Mouse (Mus musculus): ENCODE results near the gene Slc38a10. TPM values are rescaled to one million over a fixed set of nuclear protein-coding genes. Genes with fewer than 3 reads are reported as not detected.

Gene Slc38a10
- polyA plus RNA-seq, 1 experiment: 90.4 TPM

GRCm38 (mm10) chr11:120173213-120173612, 22.1 kb upstream of the Slc38a10 start:
- peaks cover 8% of the 10 kb centered on the region for H3K4me1 ChIP-seq (ENCODE audit: control insufficient read depth, insufficient read depth, low read length)
- no peak overlapping the region for H3K27ac ChIP-seq (ENCODE audit: control insufficient read depth, insufficient read depth, low read depth, low read length)
- no peaks in the 10 kb centered on the region for H3K36me3 ChIP-seq (ENCODE audit: control insufficient read depth, insufficient read depth, low read length)
- H3K4me3 ChIP-seq (ENCODE audit: control insufficient read depth, low read depth, low read length): no peak overlapping the region
- no peaks in the 10 kb centered on the region for H3K27me3 ChIP-seq (ENCODE audit: control insufficient read depth, insufficient read depth, low read length)
- TF ChIP-seq POLR2A (IDR thresholded peaks at IDR 0.05; ENCODE audit: control insufficient read depth, low read depth, low read length): no peak
- TF ChIP-seq CTCF (IDR thresholded peaks at IDR 0.05; ENCODE audit: control insufficient read depth, insufficient read depth, insufficient replicate concordance, low read depth, low read length): no peak

DNA sequence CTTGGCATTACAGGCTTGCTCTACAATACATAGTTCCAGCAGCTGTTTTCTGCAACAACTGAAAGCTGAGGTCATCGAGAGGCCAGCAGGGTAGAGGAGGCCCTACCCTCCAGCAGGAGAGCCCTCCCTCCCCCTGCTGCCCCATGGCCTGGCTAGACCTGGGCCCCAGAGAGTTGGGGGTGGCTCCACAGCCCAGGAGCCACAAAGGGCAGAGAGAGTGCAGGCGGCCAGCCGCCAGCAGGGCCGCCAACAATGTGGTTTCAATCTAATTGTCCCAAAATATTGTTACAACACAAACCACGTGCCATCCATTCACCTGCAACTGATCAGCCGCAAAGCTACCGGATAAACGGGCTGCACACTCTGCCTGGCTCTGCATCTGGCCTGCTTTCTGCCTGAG, 20.0 kb upstream of the Slc38a10 start:
- Histone ChIP-seq H3K4me1 (ENCODE audit: control insufficient read depth, insufficient read depth, low read length) (peaks cover 8% of the 10 kb centered on the region), H3K4me3 (ENCODE audit: control insufficient read depth, low read depth, low read length) (no peak overlapping the region), H3K36me3 (ENCODE audit: control insufficient read depth, insufficient read depth, low read length) (no peaks in the 10 kb centered on the region), H3K27ac (ENCODE audit: control insufficient read depth, insufficient read depth, low read depth, low read length) (no peak overlapping the region), H3K27me3 (ENCODE audit: control insufficient read depth, insufficient read depth, low read length) (no peaks in the 10 kb centered on the region)
- TF ChIP-seq POLR2A (IDR thresholded peaks at IDR 0.05; ENCODE audit: control insufficient read depth, low read depth, low read length): no peak
- TF ChIP-seq CTCF (IDR thresholded peaks at IDR 0.05; ENCODE audit: control insufficient read depth, insufficient read depth, insufficient replicate concordance, low read depth, low read length): no peak

GRCm38 (mm10) chr11:120169208-120169992, 18.3 kb upstream of the Slc38a10 start:
- no peaks in the 10 kb centered on the region for H3K27me3 ChIP-seq (ENCODE audit: control insufficient read depth, insufficient read depth, low read length)
- TF ChIP-seq POLR2A (IDR thresholded peaks at IDR 0.05; ENCODE audit: control insufficient read depth, low read depth, low read length): no peak
- peak; percentile 74; the same call in 1 of the 2 replicates for TF ChIP-seq CTCF (IDR thresholded peaks at IDR 0.05; ENCODE audit: control insufficient read depth, insufficient read depth, insufficient replicate concordance, low read depth, low read length)
- H3K27ac ChIP-seq (ENCODE audit: control insufficient read depth, insufficient read depth, low read depth, low read length): no peak overlapping the region
- H3K4me3 ChIP-seq (ENCODE audit: control insufficient read depth, low read depth, low read length): peak overlapping the region; percentile 41; the same call in 1 of the 2 replicates
- peaks cover 8% of the 10 kb centered on the region for H3K4me1 ChIP-seq (ENCODE audit: control insufficient read depth, insufficient read depth, low read length)
- no peaks in the 10 kb centered on the region for H3K36me3 ChIP-seq (ENCODE audit: control insufficient read depth, insufficient read depth, low read length)

DNA sequence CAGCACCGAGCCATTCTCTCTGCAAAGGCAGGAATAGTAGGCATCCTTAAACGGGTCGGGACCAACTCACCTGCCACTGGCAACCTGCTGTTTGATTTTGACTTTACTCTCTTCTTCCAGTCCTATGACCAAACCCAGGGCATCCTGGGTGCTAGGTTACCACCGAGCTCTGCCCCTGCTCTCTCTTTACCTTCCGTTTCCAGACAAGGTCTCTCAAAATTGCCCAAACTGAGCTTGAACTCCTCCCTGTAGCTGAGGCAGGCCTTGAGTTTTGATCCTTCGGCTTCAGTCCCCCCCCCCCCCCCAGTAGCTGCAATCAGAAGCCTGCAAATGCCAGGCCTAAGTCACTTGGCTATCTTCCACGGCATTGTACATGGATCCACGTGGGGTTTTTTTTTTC, 17.4 kb upstream of the Slc38a10 start:
- no peaks in the 10 kb centered on the region for H3K36me3 ChIP-seq (ENCODE audit: control insufficient read depth, insufficient read depth, low read length)
- H3K27ac ChIP-seq (ENCODE audit: control insufficient read depth, insufficient read depth, low read depth, low read length): no peak overlapping the region
- peaks cover 8% of the 10 kb centered on the region for H3K4me1 ChIP-seq (ENCODE audit: control insufficient read depth, insufficient read depth, low read length)
- no peak overlapping the region for H3K4me3 ChIP-seq (ENCODE audit: control insufficient read depth, low read depth, low read length)
- H3K27me3 ChIP-seq (ENCODE audit: control insufficient read depth, insufficient read depth, low read length): no peaks in the 10 kb centered on the region
- TF ChIP-seq POLR2A (IDR thresholded peaks at IDR 0.05; ENCODE audit: control insufficient read depth, low read depth, low read length) (no peak), CTCF (IDR thresholded peaks at IDR 0.05; ENCODE audit: control insufficient read depth, insufficient read depth, insufficient replicate concordance, low read depth, low read length) (no peak)

DNA sequence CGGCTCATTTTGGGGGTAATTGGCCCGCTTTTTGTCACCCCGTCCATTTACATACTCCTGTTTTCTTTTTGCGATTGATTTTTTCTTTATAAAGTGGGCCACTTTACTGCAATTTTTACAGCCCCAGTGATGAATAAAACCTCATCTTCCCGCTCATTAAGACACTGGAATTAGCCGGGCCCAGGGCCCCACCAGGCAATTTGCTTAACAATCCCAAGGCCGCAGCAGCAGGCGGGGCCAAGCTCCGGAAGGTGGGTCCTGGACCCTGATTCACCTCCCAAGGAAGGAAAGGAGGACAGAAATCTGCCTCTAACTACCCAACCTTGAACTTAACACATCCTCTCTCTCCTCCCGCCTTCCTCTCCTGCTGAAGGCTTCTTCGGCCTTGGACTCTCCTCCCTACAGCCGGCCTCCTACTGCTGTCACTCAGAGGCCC, 16.8 kb upstream of the Slc38a10 start:
- TF ChIP-seq POLR2A (IDR thresholded peaks at IDR 0.05; ENCODE audit: control insufficient read depth, low read depth, low read length) (no peak), CTCF (IDR thresholded peaks at IDR 0.05; ENCODE audit: control insufficient read depth, insufficient read depth, insufficient replicate concordance, low read depth, low read length) (no peak)
- H3K4me1 ChIP-seq (ENCODE audit: control insufficient read depth, insufficient read depth, low read length): peaks cover 8% of the 10 kb centered on the region
- no peaks in the 10 kb centered on the region for H3K27me3 ChIP-seq (ENCODE audit: control insufficient read depth, insufficient read depth, low read length)
- H3K36me3 ChIP-seq (ENCODE audit: control insufficient read depth, insufficient read depth, low read length): no peaks in the 10 kb centered on the region
- H3K4me3 ChIP-seq (ENCODE audit: control insufficient read depth, low read depth, low read length): no peak overlapping the region
- no peak overlapping the region for H3K27ac ChIP-seq (ENCODE audit: control insufficient read depth, insufficient read depth, low read depth, low read length)

DNA sequence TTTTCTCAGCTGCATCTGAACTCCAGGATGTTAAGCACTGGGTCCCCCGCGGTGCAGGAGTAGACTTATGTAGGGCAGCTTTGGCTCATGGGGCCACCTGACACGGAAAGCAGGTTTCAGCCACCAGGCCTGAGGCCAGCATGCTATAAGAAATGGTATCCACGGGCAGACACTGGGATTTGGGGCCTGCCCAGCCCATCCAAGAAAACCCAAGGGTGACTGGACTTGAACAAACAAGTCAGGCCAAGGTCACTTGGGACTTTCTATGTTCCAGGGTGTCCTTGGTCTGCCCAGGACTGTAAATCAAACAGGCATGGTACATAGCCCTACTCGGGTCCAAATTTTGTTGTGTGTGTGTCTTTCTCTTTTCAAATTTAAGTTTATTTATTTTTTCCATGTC, 15.9 kb upstream of the Slc38a10 start:
- H3K4me3 ChIP-seq (ENCODE audit: control insufficient read depth, low read depth, low read length): no peak overlapping the region
- H3K4me1 ChIP-seq (ENCODE audit: control insufficient read depth, insufficient read depth, low read length): peaks cover 8% of the 10 kb centered on the region
- H3K36me3 ChIP-seq (ENCODE audit: control insufficient read depth, insufficient read depth, low read length): no peaks in the 10 kb centered on the region
- TF ChIP-seq POLR2A (IDR thresholded peaks at IDR 0.05; ENCODE audit: control insufficient read depth, low read depth, low read length) (no peak), CTCF (IDR thresholded peaks at IDR 0.05; ENCODE audit: control insufficient read depth, insufficient read depth, insufficient replicate concordance, low read depth, low read length) (no peak)
- H3K27me3 ChIP-seq (ENCODE audit: control insufficient read depth, insufficient read depth, low read length): no peaks in the 10 kb centered on the region
- H3K27ac ChIP-seq (ENCODE audit: control insufficient read depth, insufficient read depth, low read depth, low read length): no peak overlapping the region

DNA sequence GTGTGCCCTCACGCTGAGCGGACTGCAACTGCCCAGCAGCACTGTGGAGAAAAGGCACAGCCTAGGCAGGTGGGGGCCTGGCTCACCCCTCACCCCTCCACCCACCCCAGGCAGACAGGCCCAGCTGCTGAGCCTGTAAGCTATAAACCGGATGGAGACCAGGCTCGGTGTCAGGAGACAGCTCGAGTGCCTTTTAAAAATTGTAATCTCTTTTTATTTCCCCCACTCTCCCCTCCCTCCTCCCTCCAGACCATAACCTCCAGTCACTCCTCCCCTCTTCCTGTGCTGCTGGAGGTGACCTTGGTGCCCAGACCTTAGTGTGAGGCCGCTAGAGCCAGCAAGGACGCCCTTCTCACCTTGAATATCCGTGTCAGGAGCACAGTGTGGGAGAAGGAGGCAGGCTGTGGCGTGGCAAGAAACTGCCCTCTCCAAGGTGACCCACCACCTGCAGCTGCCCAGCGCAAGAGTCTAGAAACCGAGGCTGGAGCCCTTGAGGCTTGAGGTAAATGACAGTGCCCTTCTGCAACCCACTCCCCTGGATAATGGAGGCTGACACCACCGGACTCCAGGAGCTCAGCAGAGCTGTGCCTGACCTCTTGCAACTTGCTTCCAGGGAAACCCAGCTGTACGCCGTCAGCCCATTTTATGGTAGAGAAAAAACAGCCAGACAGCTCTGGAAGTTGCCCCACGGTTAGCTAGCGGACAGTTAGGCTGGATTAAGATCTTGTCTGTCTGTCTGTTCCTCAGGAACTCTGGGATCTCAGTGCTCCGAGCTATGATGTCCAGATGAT, 13.5 kb upstream of the Slc38a10 start:
- no peak for TF ChIP-seq POLR2A (IDR thresholded peaks at IDR 0.05; ENCODE audit: control insufficient read depth, low read depth, low read length)
- TF ChIP-seq CTCF (IDR thresholded peaks at IDR 0.05; ENCODE audit: control insufficient read depth, insufficient read depth, insufficient replicate concordance, low read depth, low read length): no peak
- no peaks in the 10 kb centered on the region for H3K27me3 ChIP-seq (ENCODE audit: control insufficient read depth, insufficient read depth, low read length)
- peaks cover 8% of the 10 kb centered on the region for H3K4me1 ChIP-seq (ENCODE audit: control insufficient read depth, insufficient read depth, low read length)
- H3K4me3 ChIP-seq (ENCODE audit: control insufficient read depth, low read depth, low read length): no peak overlapping the region
- no peak overlapping the region for H3K27ac ChIP-seq (ENCODE audit: control insufficient read depth, insufficient read depth, low read depth, low read length)
- no peaks in the 10 kb centered on the region for H3K36me3 ChIP-seq (ENCODE audit: control insufficient read depth, insufficient read depth, low read length)
